Comparison of ENCODE assay signal across 8 mouse cellular contexts in genomic region chr4:88031211-88032150, GRCm38 (mm10). TPM values are rescaled to one million over a fixed set of nuclear protein-coding genes. Genes with fewer than 3 reads are reported as not detected.
DNase-seq lines count a peak whose midpoint lies in the region; ATAC-seq and TF ChIP-seq lines count a peak whose summit lies in the region.

No protein-coding gene starts in this region.

- H3K4me1 ChIP-seq in bone marrow macrophage, adult 2 months (ENCODE audit: control insufficient read depth, insufficient read depth, low read length), result peaks cover 5% of the 10 kb centered on the region
- peaks cover 3% of the 10 kb centered on the region; the same call in 1 of the 2 replicates for H3K4me1 ChIP-seq in embryonic fibroblast, embryonic 13.5 days (ENCODE audit: control insufficient read depth, insufficient read depth, low read length)
- peaks cover 4% of the 10 kb centered on the region; the same call in 1 of the 2 replicates for H3K4me1 ChIP-seq in lung, postnatal 0 days (ENCODE audit: insufficient read depth, low read depth, low read length)

- H3K4me2 ChIP-seq in lung, postnatal 0 days (replicated peaks; ENCODE audit: low read depth, low read length), result peak overlapping the region; percentile 96

- no peaks in the 10 kb centered on the region for H3K9me3 ChIP-seq in lung, postnatal 0 days (ENCODE audit: low read length)

- peak; percentile 44 to 60 for DNase-seq in CD8-positive naive resting alpha-beta T cell, adult 2 months (ENCODE audit: low read depth in 2 of 2, low spot score in 2 of 2)
- peak; percentile 35 to 41 for DNase-seq in heart, postnatal 14 days
- peak; percentile 41 to 54 for DNase-seq in layer of hippocampus, postnatal 10 days (ENCODE audit: low spot score in 2 of 2)
- DNase-seq in lung, postnatal 0 days (ENCODE audit: low spot score), result peak; percentile 58
- DNase-seq in ovary, postnatal 36 days (ENCODE audit: low spot score), result peak; percentile 46
- DNase-seq in thymus, postnatal 14 days, result peak; percentile 73

- no peak for ATAC-seq in lung, postnatal 0 days

- H3K9ac ChIP-seq in lung, postnatal 0 days (replicated peaks; ENCODE audit: low read depth), result peak overlapping the region; percentile 62

- TF ChIP-seq CTCF in bone marrow macrophage, adult 2 months (IDR thresholded peaks at IDR 0.05; ENCODE audit: low read depth, low read length), result no peak
- TF ChIP-seq CTCF in embryonic fibroblast, embryonic 13.5 days (IDR thresholded peaks at IDR 0.05; ENCODE audit: borderline replicate concordance, insufficient read depth, low read length), result no peak
- TF ChIP-seq CTCF in lung, postnatal 0 days (IDR thresholded peaks at IDR 0.05), result no peak

- no peak for TF ChIP-seq EP300 in lung, postnatal 0 days (IDR thresholded peaks at IDR 0.05)

- under 1% methylated on average over 75 of the region's 84 CpGs for WGBS in lung, postnatal 0 days

- TF ChIP-seq POLR2A in bone marrow macrophage, adult 2 months (IDR thresholded peaks at IDR 0.05; ENCODE audit: borderline replicate concordance, low read depth, low read length), result no peak
- no peak for TF ChIP-seq POLR2A in embryonic fibroblast, embryonic 13.5 days (IDR thresholded peaks at IDR 0.05; ENCODE audit: low read depth, low read length)

- H3K27me3 ChIP-seq in lung, postnatal 0 days (replicated peaks; ENCODE audit: insufficient read depth, low read length), result no peaks in the 10 kb centered on the region

- peak overlapping the region; percentile 96 for H3K4me3 ChIP-seq in bone marrow macrophage, adult 2 months (ENCODE audit: insufficient read depth, low read length)
- peak overlapping the region; percentile 76 for H3K4me3 ChIP-seq in embryonic fibroblast, embryonic 13.5 days (ENCODE audit: insufficient read depth, low read length)
- peak overlapping the region; percentile 81 for H3K4me3 ChIP-seq in lung, postnatal 0 days (ENCODE audit: low read depth, low read length)

- H3K36me3 ChIP-seq in lung, postnatal 0 days (ENCODE audit: insufficient read depth, low read length), result no peaks in the 10 kb centered on the region

- intact Hi-C loops in heart, postnatal 14 days (cut with DNase I), result loop anchor here (2.0 to 10.0 kb wide), 3 partner anchors 63 to 664 kb away; partner anchors contain the start of gene Focad

- H3K27ac ChIP-seq in bone marrow macrophage, adult 2 months (ENCODE audit: insufficient read depth, low read depth, low read length), result no peak overlapping the region
- no peak overlapping the region for H3K27ac ChIP-seq in embryonic fibroblast, embryonic 13.5 days (ENCODE audit: insufficient read depth, low read length)
- H3K27ac ChIP-seq in lung, postnatal 0 days (ENCODE audit: low read length), result peak overlapping the region; percentile 83

RNA-seq across cellular contexts. Expression of gene Mllt3, which starts 1.7 kb away (rescaled TPM):
- 6.1 and 10.4 TPM in 2 replicates for polyA plus RNA-seq in bone marrow macrophage, adult 2 months (2012; ENCODE audit: insufficient read depth, insufficient read length, missing spikeins)
- polyA plus RNA-seq in embryonic fibroblast, embryonic 13.5 days (2011; ENCODE audit: insufficient read length, low read depth, missing spikeins), result 41.6 and 42.0 TPM in 2 replicates
- 10 to 100 TPM; 11.1 to 12.4 TPM for total RNA-seq in heart, postnatal 14 days (2021)
- 10 to 100 TPM; 46.7 to 49.5 TPM for total RNA-seq in layer of hippocampus, postnatal 10 days (2021)
- polyA plus RNA-seq in lung, postnatal 0 days (2015; fragmentation: Nextera tagmentation; extraction: Ambion mirVana), result 32.7 and 37.0 TPM in 2 replicates
